8 mouse cellular contexts compared by ENCODE assay signal in genomic region chr5:123133083-123133783, GRCm38 (mm10). TPM values are rescaled to one million over a fixed set of nuclear protein-coding genes. Genes with fewer than 3 reads are reported as not detected.
DNase-seq lines count a peak whose midpoint lies in the region; ATAC-seq and TF ChIP-seq lines count a peak whose summit lies in the region.

No protein-coding gene starts in this region.

- H3K9me3 ChIP-seq in embryonic facial prominence, embryonic 15.5 days (replicated peaks), result no peaks in the 10 kb centered on the region
- no peaks in the 10 kb centered on the region for H3K9me3 ChIP-seq in kidney, embryonic 14.5 days (ENCODE audit: control insufficient read depth, low read length)
- no peaks in the 10 kb centered on the region for H3K9me3 ChIP-seq in liver, embryonic 11.5 days (ENCODE audit: control insufficient read depth, low read length)

- H3ac ChIP-seq in myocyte (ENCODE audit: control insufficient read depth, insufficient read length), result no peak overlapping the region

- no peak for TF ChIP-seq POLR2A in myocyte (IDR thresholded peaks at IDR 0.05; ENCODE audit: insufficient read length, low read depth)

- DNase-seq in A20 (ENCODE audit: low read depth, low spot score), result peak; percentile 85
- DNase-seq in adrenal gland, postnatal 4 days (ENCODE audit: low spot score in 2 of 2), result peak; percentile 81 to 89
- peak; percentile 87 to 92 for DNase-seq in heart, adult 9 months (ENCODE audit: low spot score in 2 of 2)
- peak; percentile 86 for DNase-seq in liver, embryonic 11.5 days (ENCODE audit: low spot score)
- DNase-seq in splenic B cell, adult 2 months (ENCODE audit: low read depth, low spot score), result peak; percentile 91

- 17% methylated on average over 18 of the region's 18 CpGs for WGBS in embryonic facial prominence, embryonic 15.5 days
- 22% methylated on average over 18 of the region's 18 CpGs for WGBS in kidney, embryonic 14.5 days
- 13% methylated on average over 18 of the region's 18 CpGs for WGBS in liver, embryonic 11.5 days

- H3K27me3 ChIP-seq in embryonic facial prominence, embryonic 15.5 days, result no peaks in the 10 kb centered on the region
- H3K27me3 ChIP-seq in kidney, embryonic 14.5 days (ENCODE audit: control insufficient read depth, insufficient read depth, low read length), result no peaks in the 10 kb centered on the region
- no peaks in the 10 kb centered on the region for H3K27me3 ChIP-seq in liver, embryonic 11.5 days (replicated peaks; ENCODE audit: control insufficient read depth, insufficient read depth, low read length)
- H3K27me3 ChIP-seq in myocyte (ENCODE audit: control insufficient read depth, insufficient read depth, insufficient read length), result no peaks in the 10 kb centered on the region
- H3K27me3 ChIP-seq in splenic B cell, adult 2 months (ENCODE audit: control insufficient read depth, insufficient read depth, low read length, poor library complexity, severe bottlenecking), result no peaks in the 10 kb centered on the region

- ATAC-seq in embryonic facial prominence, embryonic 15.5 days (ENCODE audit: insufficient number of reproducible peaks, low FRiP score, low TSS enrichment, low read depth), result no peak
- ATAC-seq in kidney, embryonic 14.5 days (ENCODE audit: low FRiP score, low TSS enrichment), result no peak
- no peak for ATAC-seq in liver, embryonic 11.5 days (replicated peaks; ENCODE audit: low FRiP score)

- H3K4me1 ChIP-seq in embryonic facial prominence, embryonic 15.5 days, result peaks cover 78% of the 10 kb centered on the region
- H3K4me1 ChIP-seq in kidney, embryonic 14.5 days (ENCODE audit: control insufficient read depth, insufficient read depth, low read length), result peaks cover 63% of the 10 kb centered on the region
- H3K4me1 ChIP-seq in liver, embryonic 11.5 days (replicated peaks; ENCODE audit: control insufficient read depth, insufficient read depth, low read length), result peaks cover 69% of the 10 kb centered on the region

- H3K4me2 ChIP-seq in embryonic facial prominence, embryonic 15.5 days (replicated peaks), result peak overlapping the region; percentile 86
- peak overlapping the region; percentile 77 for H3K4me2 ChIP-seq in kidney, embryonic 14.5 days (replicated peaks; ENCODE audit: low read depth, low read length)
- peak overlapping the region; percentile 90 for H3K4me2 ChIP-seq in liver, embryonic 11.5 days
- peak overlapping the region; percentile 98 for H3K4me2 ChIP-seq in myocyte (ENCODE audit: low read depth)

- no peaks in the 10 kb centered on the region for H3K79me2 ChIP-seq in myocyte (ENCODE audit: control insufficient read depth, insufficient read depth)

- peak overlapping the region; percentile 100 for H3K27ac ChIP-seq in embryonic facial prominence, embryonic 15.5 days (replicated peaks)
- H3K27ac ChIP-seq in kidney, embryonic 14.5 days (ENCODE audit: low read depth, low read length), result peak overlapping the region; percentile 100; the same call in 1 of the 2 replicates
- peak overlapping the region; percentile 23; the same call in 1 of the 2 replicates for H3K27ac ChIP-seq in liver, embryonic 11.5 days (ENCODE audit: low read depth, low read length)

- H3K4me3 ChIP-seq in embryonic facial prominence, embryonic 15.5 days (replicated peaks), result peak overlapping the region; percentile 49
- no peak overlapping the region for H3K4me3 ChIP-seq in kidney, embryonic 14.5 days (ENCODE audit: low read length)
- H3K4me3 ChIP-seq in liver, embryonic 11.5 days (ENCODE audit: low read depth, low read length), result peak overlapping the region; percentile 53; the same call in 1 of the 2 replicates
- H3K4me3 ChIP-seq in myocyte, result peak overlapping the region; percentile 75

- H3K9ac ChIP-seq in embryonic facial prominence, embryonic 15.5 days, result no peak overlapping the region
- H3K9ac ChIP-seq in kidney, embryonic 14.5 days (ENCODE audit: low read depth, low read length), result no peak overlapping the region
- no peak overlapping the region for H3K9ac ChIP-seq in liver, embryonic 11.5 days (ENCODE audit: low read depth, low read length)

- H3K36me3 ChIP-seq in embryonic facial prominence, embryonic 15.5 days, result 0 out of 2 replicates have a peak, but pooled peaks cover 7% of the 10 kb centered on the region
- peaks cover 13% of the 10 kb centered on the region; the same call in 1 of the 2 replicates for H3K36me3 ChIP-seq in kidney, embryonic 14.5 days (ENCODE audit: control insufficient read depth, insufficient read depth, low read length)
- no peaks in the 10 kb centered on the region for H3K36me3 ChIP-seq in liver, embryonic 11.5 days (ENCODE audit: control insufficient read depth, insufficient read depth, low read length)
- H3K36me3 ChIP-seq in myocyte (ENCODE audit: control insufficient read depth, insufficient read depth), result no peaks in the 10 kb centered on the region
- peaks cover 5% of the 10 kb centered on the region for H3K36me3 ChIP-seq in splenic B cell, adult 2 months (ENCODE audit: control insufficient read depth, insufficient read depth, low read length, poor library complexity, severe bottlenecking)

TF ChIP-seq in myocyte, 11 proteins besides CTCF, POLR2A, EP300 and RAD21:
- no peak for TF ChIP-seq MAX (IDR thresholded peaks at IDR 0.05; ENCODE audit: low read depth)
- no peak for TF ChIP-seq POLR2AphosphoS2 (IDR thresholded peaks at IDR 0.05; ENCODE audit: insufficient read length, low read depth)
- peak; percentile 76 for TF ChIP-seq TCF12 (IDR thresholded peaks at IDR 0.05; ENCODE audit: insufficient read depth, poor library complexity, severe bottlenecking)
- TF ChIP-seq SRF (IDR thresholded peaks at IDR 0.05; ENCODE audit: control insufficient read depth, insufficient read length, low read depth), result peak; percentile 18
- TF ChIP-seq CEBPB (IDR thresholded peaks at IDR 0.05; ENCODE audit: insufficient read depth, poor library complexity, severe bottlenecking), result no peak
- TF ChIP-seq TCF3 (IDR thresholded peaks at IDR 0.05; ENCODE audit: insufficient read length, low read depth), result peak; percentile 16
- TF ChIP-seq MYOD1 (IDR thresholded peaks at IDR 0.05; ENCODE audit: control insufficient read depth in 1 of 3, insufficient read length in 2 of 3, low read depth in 2 of 3), result peak; percentile 57 to 90 (median 79)
- no peak for TF ChIP-seq USF1 (IDR thresholded peaks at IDR 0.05; ENCODE audit: low read depth)
- TF ChIP-seq MYOG (IDR thresholded peaks at IDR 0.05; ENCODE audit: control insufficient read depth in 1 of 3, insufficient read depth in 1 of 3, insufficient read length in 2 of 3, low read depth in 2 of 3), result peak; percentile 53 to 91 (median 69)
- TF ChIP-seq E2F4 (IDR thresholded peaks at IDR 0.05; ENCODE audit: insufficient read depth), result no peak
- TF ChIP-seq REST (IDR thresholded peaks at IDR 0.05; ENCODE audit: insufficient read depth, insufficient read length), result no peak

RNA-seq across cellular contexts. Expression of gene Rhof, which starts 0.7 kb away (rescaled TPM):
- 1 to 10 TPM; 1.8 TPM for total RNA-seq in adrenal gland, postnatal 4 days (2021)
- 5.4 and 6.4 TPM in 2 replicates for polyA plus RNA-seq in embryonic facial prominence, embryonic 15.5 days (2015; fragmentation: Nextera tagmentation; extraction: Ambion mirVana)
- 2.0 and 3.2 TPM in 2 replicates for polyA plus RNA-seq in kidney, embryonic 14.5 days (2014; fragmentation: Nextera tagmentation; extraction: Ambion mirVana)
- polyA plus RNA-seq in liver, embryonic 11.5 days (2014; fragmentation: Nextera tagmentation; extraction: Ambion mirVana), result 4.6 and 4.8 TPM in 2 replicates
- 1.6 TPM for polyA plus RNA-seq in myocyte (2012; fragmentation: generic; extraction: Trizol)

RNA-seq across cellular contexts. Expression of gene Setd1b, which starts 8.8 kb away (rescaled TPM):
- 10 to 100 TPM; 36.8 to 37.2 TPM for total RNA-seq in adrenal gland, postnatal 4 days (2021)
- polyA plus RNA-seq in embryonic facial prominence, embryonic 15.5 days (2015; fragmentation: Nextera tagmentation; extraction: Ambion mirVana), result 11.4 TPM in 2 replicates
- polyA plus RNA-seq in kidney, embryonic 14.5 days (2014; fragmentation: Nextera tagmentation; extraction: Ambion mirVana), result 16.6 and 16.7 TPM in 2 replicates
- polyA plus RNA-seq in liver, embryonic 11.5 days (2014; fragmentation: Nextera tagmentation; extraction: Ambion mirVana), result 7.9 and 9.6 TPM in 2 replicates
- polyA plus RNA-seq in myocyte (2012; fragmentation: generic; extraction: Trizol), result 5.4 TPM

RNA-seq across cellular contexts. Expression of gene Psmd9, which starts 36.0 kb away (rescaled TPM):
- total RNA-seq in adrenal gland, postnatal 4 days (2021), result 10 to 100 TPM; 36.0 to 36.5 TPM
- polyA plus RNA-seq in embryonic facial prominence, embryonic 15.5 days (2015; fragmentation: Nextera tagmentation; extraction: Ambion mirVana), result 92.3 and 95.4 TPM in 2 replicates
- 73.9 and 79.4 TPM in 2 replicates for polyA plus RNA-seq in kidney, embryonic 14.5 days (2014; fragmentation: Nextera tagmentation; extraction: Ambion mirVana)
- 103 TPM in 2 replicates for polyA plus RNA-seq in liver, embryonic 11.5 days (2014; fragmentation: Nextera tagmentation; extraction: Ambion mirVana)
- 30.6 TPM for polyA plus RNA-seq in myocyte (2012; fragmentation: generic; extraction: Trizol)

RNA-seq across cellular contexts. Expression of gene Hpd, which starts 49.3 kb away (rescaled TPM):
- total RNA-seq in adrenal gland, postnatal 4 days (2021), result 10 to 100 TPM in 1 of 2 experiments, 1 to 10 TPM in 1; 2.2 to 48.2 TPM
- polyA plus RNA-seq in embryonic facial prominence, embryonic 15.5 days (2015; fragmentation: Nextera tagmentation; extraction: Ambion mirVana), result not detected in 2 replicates
- polyA plus RNA-seq in kidney, embryonic 14.5 days (2014; fragmentation: Nextera tagmentation; extraction: Ambion mirVana), result not detected in 2 replicates
- 2.5 and 3.5 TPM in 2 replicates for polyA plus RNA-seq in liver, embryonic 11.5 days (2014; fragmentation: Nextera tagmentation; extraction: Ambion mirVana)
- not detected for polyA plus RNA-seq in myocyte (2012; fragmentation: generic; extraction: Trizol)

Comparison
In these comparisons a context has a peak if more than half of its experiments do, and no peak if none do; other contexts are left out.
1. H3K27ac ChIP-seq: peak in every context shown above with its lines; median percentile 100 in embryonic facial prominence, embryonic 15.5 days; 100 in kidney, embryonic 14.5 days; 23 in liver, embryonic 11.5 days.